Mouse (Mus musculus) kidney, embryonic 16.5 days (tissue): Measurements from ENCODE around the gene Gm20924. TPM values are rescaled to one million over a fixed set of nuclear protein-coding genes. Genes with fewer than 3 reads are reported as not detected.
"Not testable (repeated sequence)": the region's sequence is repeated elsewhere in the genome, so short reads cannot be mapped to it uniquely, and the experiment has no call there.

ENCODE experiments used
- ATAC-seq: fragments of 200-750 bp; cut with Nextera tagmentation; 2 replicates; pipeline ENCODE4 v1.8.0; 2017; ENCODE audit warnings: moderate TSS enrichment; ENCODE audit not compliant: low FRiP score, low TSS enrichment
- H3K27ac ChIP-seq: fragments of 300-500 bp; sonication (generic); 2 replicates; pipeline ENCODE4 v1.5.1; 2014; ENCODE audit warnings: low read length
- H3K27me3 ChIP-seq: fragments of 300-500 bp; sonication (generic); 2 replicates; pipeline ENCODE4 v1.6.1; 2014; ENCODE audit warnings: low read length, control low read depth, mixed read lengths; ENCODE audit not compliant: insufficient read depth
- H3K36me3 ChIP-seq: fragments of 300-500 bp; sonication (generic); 2 replicates; pipeline ENCODE4 v1.6.1; 2014; ENCODE audit warnings: low read length, control low read depth, mixed read lengths; ENCODE audit not compliant: insufficient read depth
- H3K4me1 ChIP-seq: fragments of 300-500 bp; sonication (generic); 2 replicates; pipeline ENCODE4 v1.6.1; 2014; ENCODE audit warnings: low read length, control low read depth, mixed read lengths; ENCODE audit not compliant: insufficient read depth
- H3K4me2 ChIP-seq: fragments of 300-500 bp; sonication (generic); replicated peaks from 2 replicates; pipeline ENCODE4 v1.6.1; 2014; ENCODE audit warnings: low read depth, low read length
- H3K4me3 ChIP-seq: fragments of 300-500 bp; sonication (generic); 2 replicates; pipeline ENCODE4 v1.5.1; 2014; ENCODE audit warnings: mild to moderate bottlenecking, low read length
- H3K9ac ChIP-seq: fragments of 300-500 bp; sonication (generic); replicated peaks from 2 replicates; pipeline ENCODE4 v1.6.1; 2014; ENCODE audit warnings: low read length
- H3K9me3 ChIP-seq: fragments of 300-500 bp; sonication (generic); 2 replicates; pipeline ENCODE4 v1.6.1; 2016; ENCODE audit warnings: low read length, control low read depth
- WGBS: fragments of 180-500 bp; shearing (Covaris S2); extraction: QIAGEN DNeasy Blood & Tissue Kit; methylation state at CpG from one replicate; pipeline ENCODE4 v1.1.7; 2014; 5-methylcytosine and 5-hydroxymethylcytosine counted together
- polyA plus RNA-seq: library from polyadenylated mRNA; unstranded; fragments of >200 nt; fragmentation: Nextera tagmentation; extraction: Ambion mirVana; gene quantifications from 2 replicates; pipeline ENCODE4 v1.2.1, GENCODE M21; 2015

Gm20924 gene
- polyA plus RNA-seq = not detected in 2 replicates

GRCm38 (mm10) chrY:65207427-65207826 lies at the start of gene Gm20924:
TSS of gene Gm20924 (minus strand) at chrY:65207527.
- H3K27me3 ChIP-seq = not testable (repeated sequence)

More at GRCm38 (mm10) chrY:65207427-65207826, at the start of gene Gm20924:
- not testable (repeated sequence) for H3K9ac ChIP-seq, H3K4me1 ChIP-seq, H3K4me2 ChIP-seq, H3K36me3 ChIP-seq, H3K9me3 ChIP-seq, H3K4me3 ChIP-seq, ATAC-seq, H3K27ac ChIP-seq
- WGBS = no CpG with 5 or more reads among the region's 4 CpGs

Other genes starting within 250 kb of the Gm20924 start
- gene Gm20736, start 170.2 kb upstream of the Gm20924 start, polyA plus RNA-seq = not detected in 2 replicates